Mouse (Mus musculus): ENCODE data around the gene Kcnj2. TPM values are rescaled to one million over a fixed set of nuclear protein-coding genes. Genes with fewer than 3 reads are reported as not detected.

Kcnj2 gene
- total and polyA plus RNA-seq, 2 experiments from 2014 or later, result 7.1 to 24.2 TPM

DNA sequence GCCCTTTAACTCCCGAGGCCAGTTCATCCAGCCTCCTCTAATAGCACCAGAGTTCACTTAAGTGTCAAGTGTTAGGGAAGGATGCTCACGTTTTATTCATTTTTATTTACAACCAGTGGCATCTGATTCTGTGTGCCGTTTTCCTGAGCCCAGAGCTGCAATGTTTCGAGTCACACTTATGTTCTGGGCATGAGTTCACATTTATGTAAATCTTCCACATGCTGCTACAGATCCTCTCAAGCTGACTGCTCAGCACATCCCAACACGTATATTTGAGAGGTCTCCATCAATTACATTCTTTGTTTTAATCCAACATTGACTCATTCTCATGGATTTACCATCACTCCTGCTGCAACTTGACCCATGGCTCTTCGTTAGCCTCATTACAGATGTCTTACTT is 25.2 kb downstream of the Kcnj2 start:
- Histone ChIP-seq H3K9ac (replicated peaks; ENCODE audit: low read depth, low read length) (no peak overlapping the region), H3K36me3 (replicated peaks; ENCODE audit: control insufficient read depth, insufficient read depth, low read length) (no peaks in the 10 kb centered on the region), H3K4me3 (ENCODE audit: low read depth, low read length) (no peak overlapping the region), H3K4me1 (ENCODE audit: control insufficient read depth, insufficient read depth) (peaks cover 19% of the 10 kb centered on the region), H3K9me3 (replicated peaks; ENCODE audit: control insufficient read depth, low read length) (no peaks in the 10 kb centered on the region), H3K27me3 (ENCODE audit: control insufficient read depth, insufficient read depth, low read length) (no peaks in the 10 kb centered on the region), H3K4me2 (ENCODE audit: low read depth, low read length) (no peak overlapping the region), H3K27ac (ENCODE audit: low read depth) (no peak overlapping the region)
- DNase-seq (ENCODE audit: low spot score), result no peak
- WGBS, result 71% methylated on average over 6 of the region's 6 CpGs
- no peak for TF ChIP-seq EP300 (IDR thresholded peaks at IDR 0.05; ENCODE audit: low read depth)
- ATAC-seq (ENCODE audit: insufficient read depth, low read depth), result no peak

DNA sequence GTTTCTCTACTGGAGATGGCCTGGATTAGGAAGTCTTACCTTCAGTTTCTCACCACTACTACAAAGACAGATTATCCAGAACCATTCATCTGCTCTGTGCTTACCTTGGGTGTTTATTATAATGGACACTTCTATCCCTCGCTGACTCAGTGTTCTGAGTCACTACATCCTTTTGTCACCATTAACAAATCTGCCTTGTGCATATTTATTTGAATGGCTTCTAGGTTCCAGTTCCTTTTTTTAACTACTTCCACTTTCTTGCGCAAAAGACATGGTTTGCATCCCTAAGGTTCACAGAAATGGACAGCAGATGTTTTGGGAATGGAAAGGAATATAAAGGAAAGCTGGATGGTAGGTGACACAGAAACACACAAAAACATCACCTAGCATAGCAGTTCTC is 27.0 kb downstream of the Kcnj2 start:
- no peak for TF ChIP-seq CTCF (IDR thresholded peaks at IDR 0.05; ENCODE audit: low read depth)
- no peak for TF ChIP-seq EP300 (IDR thresholded peaks at IDR 0.05; ENCODE audit: low read depth)
- Histone ChIP-seq H3K9me3 (replicated peaks; ENCODE audit: control insufficient read depth, low read length) (no peaks in the 10 kb centered on the region), H3K9ac (replicated peaks; ENCODE audit: low read depth, low read length) (no peak overlapping the region), H3K36me3 (replicated peaks; ENCODE audit: control insufficient read depth, insufficient read depth, low read length) (no peaks in the 10 kb centered on the region), H3K27ac (ENCODE audit: low read depth) (no peak overlapping the region), H3K27me3 (ENCODE audit: control insufficient read depth, insufficient read depth, low read length) (no peaks in the 10 kb centered on the region), H3K4me3 (ENCODE audit: low read depth, low read length) (no peak overlapping the region), H3K4me1 (ENCODE audit: control insufficient read depth, insufficient read depth) (peaks cover 9% of the 10 kb centered on the region), H3K4me2 (ENCODE audit: low read depth, low read length) (no peak overlapping the region)
- 85% methylated on average over 2 of the region's 2 CpGs for WGBS
- DNase-seq (ENCODE audit: low spot score) (no peak), ATAC-seq (ENCODE audit: insufficient read depth, low read depth) (no peak)

DNA sequence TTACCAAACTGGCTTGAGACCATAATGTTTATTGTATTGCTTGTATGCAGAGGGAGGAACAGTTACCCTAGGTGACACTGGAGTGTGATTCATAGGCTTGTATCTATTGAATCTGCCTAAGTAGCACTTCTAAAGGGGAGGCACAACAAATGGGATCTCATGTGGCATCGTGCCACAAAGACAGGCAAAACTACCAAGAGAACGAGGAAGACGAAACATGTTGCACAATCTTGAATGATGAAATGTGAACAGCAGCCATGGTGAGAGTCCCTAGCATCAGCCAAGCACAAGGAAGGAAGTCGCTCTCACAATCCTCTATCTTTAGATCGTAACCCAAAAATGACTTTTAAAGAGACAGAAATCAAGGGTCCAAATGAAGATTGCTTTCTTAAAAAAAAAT is 30.6 kb downstream of the Kcnj2 start:
- TF ChIP-seq CTCF (IDR thresholded peaks at IDR 0.05; ENCODE audit: low read depth), result no peak
- no peak for TF ChIP-seq EP300 (IDR thresholded peaks at IDR 0.05; ENCODE audit: low read depth)
- DNase-seq (ENCODE audit: low spot score) (no peak), ATAC-seq (ENCODE audit: insufficient read depth, low read depth) (no peak)
- Histone ChIP-seq H3K27ac (ENCODE audit: low read depth) (no peak overlapping the region), H3K36me3 (replicated peaks; ENCODE audit: control insufficient read depth, insufficient read depth, low read length) (no peaks in the 10 kb centered on the region), H3K9me3 (replicated peaks; ENCODE audit: control insufficient read depth, low read length) (no peaks in the 10 kb centered on the region), H3K4me3 (ENCODE audit: low read depth, low read length) (no peak overlapping the region), H3K4me1 (ENCODE audit: control insufficient read depth, insufficient read depth) (no peaks in the 10 kb centered on the region), H3K27me3 (ENCODE audit: control insufficient read depth, insufficient read depth, low read length) (no peaks in the 10 kb centered on the region), H3K9ac (replicated peaks; ENCODE audit: low read depth, low read length) (no peak overlapping the region), H3K4me2 (ENCODE audit: low read depth, low read length) (no peak overlapping the region)
- 71% methylated on average over 5 of the region's 5 CpGs for WGBS

DNA sequence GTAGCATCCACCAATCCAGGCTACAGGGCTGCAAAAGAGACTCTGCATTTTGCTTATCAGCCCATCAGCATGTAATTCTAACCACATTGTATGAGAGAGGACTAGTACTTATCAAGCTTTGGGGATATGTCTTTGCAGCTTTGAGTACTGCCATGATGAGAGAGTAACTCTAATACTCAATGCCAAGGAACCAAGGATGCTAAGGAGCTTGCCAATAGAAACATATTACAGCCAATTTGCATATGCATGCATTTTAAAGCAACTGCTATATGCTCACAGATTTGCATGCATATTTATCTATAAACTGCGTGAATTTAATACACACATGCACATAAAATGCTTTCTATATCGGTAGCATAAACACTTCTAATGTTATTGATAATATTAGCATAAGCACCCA is 34.2 kb downstream of the Kcnj2 start:
- TF ChIP-seq EP300 (IDR thresholded peaks at IDR 0.05; ENCODE audit: low read depth) (no peak), CTCF (IDR thresholded peaks at IDR 0.05; ENCODE audit: low read depth) (no peak)
- no peak overlapping the region for H3K4me2 ChIP-seq (ENCODE audit: low read depth, low read length)
- H3K9me3 ChIP-seq (replicated peaks; ENCODE audit: control insufficient read depth, low read length), result no peaks in the 10 kb centered on the region
- no peak for DNase-seq (ENCODE audit: low spot score)
- no peak for ATAC-seq (ENCODE audit: insufficient read depth, low read depth)
- no peaks in the 10 kb centered on the region for H3K27me3 ChIP-seq (ENCODE audit: control insufficient read depth, insufficient read depth, low read length)
- no peaks in the 10 kb centered on the region for H3K36me3 ChIP-seq (replicated peaks; ENCODE audit: control insufficient read depth, insufficient read depth, low read length)
- H3K9ac ChIP-seq (replicated peaks; ENCODE audit: low read depth, low read length), result no peak overlapping the region
- WGBS, result 79% methylated on average over 2 of the region's 2 CpGs
- H3K4me3 ChIP-seq (ENCODE audit: low read depth, low read length), result no peak overlapping the region
- H3K4me1 ChIP-seq (ENCODE audit: control insufficient read depth, insufficient read depth), result no peaks in the 10 kb centered on the region
- H3K27ac ChIP-seq (ENCODE audit: low read depth), result no peak overlapping the region

DNA sequence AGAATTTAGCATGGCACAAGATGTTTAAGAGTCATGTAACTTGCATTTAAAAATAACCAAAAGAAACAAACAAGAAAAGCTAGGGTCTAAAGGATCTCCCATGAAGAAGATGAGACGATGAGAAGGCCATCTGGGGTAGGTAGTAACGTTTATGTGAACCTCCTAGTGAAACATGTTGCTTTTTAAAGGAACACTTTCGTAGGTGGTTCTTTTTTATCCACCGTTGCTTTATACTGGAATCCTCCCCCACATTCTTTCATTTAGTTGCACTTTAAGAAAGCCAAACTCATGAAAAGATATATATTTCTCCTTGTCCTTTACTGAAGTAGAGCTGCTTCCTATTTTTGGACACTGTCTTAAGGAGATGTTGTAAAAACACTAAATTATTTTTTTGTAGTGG is 34.7 kb downstream of the Kcnj2 start:
- Histone ChIP-seq H3K4me1 (ENCODE audit: control insufficient read depth, insufficient read depth) (no peaks in the 10 kb centered on the region), H3K27me3 (ENCODE audit: control insufficient read depth, insufficient read depth, low read length) (no peaks in the 10 kb centered on the region), H3K9me3 (replicated peaks; ENCODE audit: control insufficient read depth, low read length) (no peaks in the 10 kb centered on the region), H3K4me2 (ENCODE audit: low read depth, low read length) (no peak overlapping the region), H3K4me3 (ENCODE audit: low read depth, low read length) (no peak overlapping the region), H3K36me3 (replicated peaks; ENCODE audit: control insufficient read depth, insufficient read depth, low read length) (no peaks in the 10 kb centered on the region), H3K27ac (ENCODE audit: low read depth) (no peak overlapping the region), H3K9ac (replicated peaks; ENCODE audit: low read depth, low read length) (no peak overlapping the region)
- DNase-seq (ENCODE audit: low spot score), result no peak
- WGBS, result 75% methylated on average over 4 of the region's 4 CpGs
- TF ChIP-seq EP300 (IDR thresholded peaks at IDR 0.05; ENCODE audit: low read depth) (no peak), CTCF (IDR thresholded peaks at IDR 0.05; ENCODE audit: low read depth) (no peak)
- ATAC-seq (ENCODE audit: insufficient read depth, low read depth), result no peak

DNA sequence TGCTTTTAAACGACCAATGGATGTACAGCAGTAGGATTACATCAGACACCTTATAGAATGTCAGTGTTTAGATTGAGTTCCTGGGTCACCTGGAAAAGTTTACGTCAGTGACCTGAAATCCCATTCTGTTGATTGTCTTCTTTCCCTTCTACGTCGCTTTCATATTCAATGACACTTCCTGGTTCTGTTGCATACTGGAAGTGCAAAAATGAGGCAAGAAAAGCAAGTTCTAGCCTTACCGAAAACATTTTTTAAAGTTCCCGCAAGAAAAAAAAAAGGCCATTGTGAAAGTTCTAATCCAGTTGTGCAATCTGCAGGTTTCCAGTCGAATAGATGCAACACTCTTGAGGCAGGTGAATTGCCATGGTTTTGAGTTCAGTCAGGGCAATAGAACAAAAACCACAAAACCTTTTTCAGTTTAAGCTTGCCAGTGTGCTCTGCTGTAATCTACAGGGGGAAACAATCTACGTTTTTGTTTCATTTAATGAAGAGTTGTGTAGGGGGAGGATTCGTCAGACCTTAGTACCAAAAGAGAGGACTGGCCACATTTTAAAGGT is 35.7 kb downstream of the Kcnj2 start:
- Histone ChIP-seq H3K4me3 (ENCODE audit: low read depth, low read length) (no peak overlapping the region), H3K36me3 (replicated peaks; ENCODE audit: control insufficient read depth, insufficient read depth, low read length) (no peaks in the 10 kb centered on the region), H3K9ac (replicated peaks; ENCODE audit: low read depth, low read length) (no peak overlapping the region), H3K4me2 (ENCODE audit: low read depth, low read length) (no peak overlapping the region), H3K9me3 (replicated peaks; ENCODE audit: control insufficient read depth, low read length) (no peaks in the 10 kb centered on the region), H3K27ac (ENCODE audit: low read depth) (no peak overlapping the region), H3K4me1 (ENCODE audit: control insufficient read depth, insufficient read depth) (no peaks in the 10 kb centered on the region), H3K27me3 (ENCODE audit: control insufficient read depth, insufficient read depth, low read length) (no peaks in the 10 kb centered on the region)
- ATAC-seq (ENCODE audit: insufficient read depth, low read depth) (no peak), DNase-seq (ENCODE audit: low spot score) (no peak)
- TF ChIP-seq CTCF (IDR thresholded peaks at IDR 0.05; ENCODE audit: low read depth) (no peak), EP300 (IDR thresholded peaks at IDR 0.05; ENCODE audit: low read depth) (no peak)
- 81% methylated on average over 9 of the region's 9 CpGs for WGBS
